Mouse (Mus musculus): ENCODE results near the gene Rsbn1.

Gene Rsbn1

GRCm38 (mm10) chr3:103914010-103914669 lies at the start of gene Rsbn1:
Gene Rsbn1 (plus strand): TSS chr3:103914120.
- peak; percentile 82 for DNase-seq (ENCODE audit: low spot score)

- no peak for DNase-seq (ENCODE audit: low spot score)
These were observed 49.7 kb upstream of the Rsbn1 start for GRCm38 (mm10) chr3:103864200-103864599.

GRCm38 (mm10) chr3:103867424-103867971 lies 46.4 kb upstream of the Rsbn1 start:
- no peak for DNase-seq (ENCODE audit: low spot score)

- no peak for DNase-seq (ENCODE audit: low spot score)
These were observed 45.9 kb upstream of the Rsbn1 start for GRCm38 (mm10) chr3:103868008-103868407.

- DNase-seq (ENCODE audit: low spot score): no peak
These were observed 41.2 kb upstream of the Rsbn1 start for GRCm38 (mm10) chr3:103872663-103873098.

GRCm38 (mm10) chr3:103874329-103874728 lies 39.6 kb upstream of the Rsbn1 start:
- DNase-seq (ENCODE audit: low spot score): no peak

- no peak for DNase-seq (ENCODE audit: low spot score)
These were observed 28.0 kb upstream of the Rsbn1 start for GRCm38 (mm10) chr3:103885946-103886345.

- DNase-seq (ENCODE audit: low spot score): no peak
These were observed 26.3 kb upstream of the Rsbn1 start for GRCm38 (mm10) chr3:103887581-103887980.

- no peak for DNase-seq (ENCODE audit: low spot score)
These were observed 20.5 kb upstream of the Rsbn1 start for GRCm38 (mm10) chr3:103893374-103893773.

GRCm38 (mm10) chr3:103904705-103905104 lies 9.2 kb upstream of the Rsbn1 start:
- DNase-seq (ENCODE audit: low spot score): no peak

GRCm38 (mm10) chr3:103907335-103908030 lies 6.4 kb upstream of the Rsbn1 start:
- no peak for DNase-seq (ENCODE audit: low spot score)

GRCm38 (mm10) chr3:103908781-103909180 lies 5.1 kb upstream of the Rsbn1 start:
- no peak for DNase-seq (ENCODE audit: low spot score)

- no peak for DNase-seq (ENCODE audit: low spot score)
These were observed 414 bp upstream of the Rsbn1 start for GRCm38 (mm10) chr3:103913451-103913961.

GRCm38 (mm10) chr3:103914732-103915508 lies 1.0 kb downstream of the Rsbn1 start:
- DNase-seq (ENCODE audit: low spot score): peak; percentile 49

GRCm38 (mm10) chr3:103915509-103915896 lies 1.6 kb downstream of the Rsbn1 start:
- no peak for DNase-seq (ENCODE audit: low spot score)

- no peak for DNase-seq (ENCODE audit: low spot score)
These were observed 2.4 kb downstream of the Rsbn1 start for GRCm38 (mm10) chr3:103916205-103916838.

GRCm38 (mm10) chr3:103916839-103917237 lies 2.9 kb downstream of the Rsbn1 start:
- DNase-seq (ENCODE audit: low spot score): no peak

GRCm38 (mm10) chr3:103920094-103920493 lies 6.2 kb downstream of the Rsbn1 start:
- DNase-seq (ENCODE audit: low spot score): no peak

- DNase-seq (ENCODE audit: low spot score): no peak
These were observed 11.4 kb downstream of the Rsbn1 start for GRCm38 (mm10) chr3:103925302-103925701.

GRCm38 (mm10) chr3:103927511-103927910 lies 13.6 kb downstream of the Rsbn1 start:
- no peak for DNase-seq (ENCODE audit: low spot score)

GRCm38 (mm10) chr3:103944794-103945562 lies 31.1 kb downstream of the Rsbn1 start:
- DNase-seq (ENCODE audit: low spot score): no peak
